Mouse (Mus musculus) limb, embryonic 15.5 days (tissue): ENCODE results near the gene Arhgdia. TPM values are rescaled to one million over a fixed set of nuclear protein-coding genes. Genes with fewer than 3 reads are reported as not detected.

Experiments used
- ATAC-seq: fragments of 200-750 bp; cut with Nextera tagmentation; 2 replicates; pipeline ENCODE4 v1.8.0; 2017; ENCODE audit warnings: low read depth, moderate TSS enrichment; ENCODE audit not compliant: insufficient number of reproducible peaks, low FRiP score, low TSS enrichment
- H3K27ac ChIP-seq: fragments of 300-500 bp; sonication (generic); 2 replicates; pipeline ENCODE4 v1.5.1; 2015; ENCODE audit warnings: moderate library complexity, mild to moderate bottlenecking, inconsistent platforms
- H3K27me3 ChIP-seq: fragments of 300-500 bp; sonication (generic); 2 replicates; pipeline ENCODE4 v1.6.1; 2015; ENCODE audit warnings: inconsistent platforms
- H3K36me3 ChIP-seq: fragments of 300-500 bp; sonication (generic); 2 replicates; pipeline ENCODE4 v1.6.1; 2015; ENCODE audit warnings: inconsistent platforms
- H3K4me1 ChIP-seq: fragments of 300-500 bp; sonication (generic); 2 replicates; pipeline ENCODE4 v1.6.1; 2015; ENCODE audit warnings: inconsistent platforms
- H3K4me2 ChIP-seq: fragments of 300-500 bp; sonication (generic); 2 replicates; pipeline ENCODE4 v1.6.1; 2015; ENCODE audit warnings: mild to moderate bottlenecking, inconsistent platforms
- H3K4me3 ChIP-seq: fragments of 300-500 bp; sonication (generic); 2 replicates; pipeline ENCODE4 v1.5.1; 2015; ENCODE audit warnings: mild to moderate bottlenecking, inconsistent platforms
- H3K9ac ChIP-seq: fragments of 300-500 bp; sonication (generic); 2 replicates; pipeline ENCODE4 v1.6.1; 2015; ENCODE audit warnings: inconsistent platforms
- H3K9me3 ChIP-seq: fragments of 300-500 bp; sonication (generic); 2 replicates; pipeline ENCODE4 v1.6.1; 2016; ENCODE audit warnings: inconsistent platforms
- WGBS: fragments of 180-500 bp; shearing (Covaris S2); methylation state at CpG from one replicate; pipeline ENCODE4 v1.1.7; 2015; 5-methylcytosine and 5-hydroxymethylcytosine counted together
- polyA plus RNA-seq: library from polyadenylated mRNA; unstranded; fragments of >200 nt; fragmentation: Nextera tagmentation; extraction: Ambion mirVana; gene quantifications from 2 replicates; pipeline ENCODE4 v1.2.1, GENCODE M21; 2015

Arhgdia gene
- polyA plus RNA-seq, 1 experiment from 2014 or later: 581 TPM

- Histone ChIP-seq H3K4me2 (no peak overlapping the region), H3K4me1 (peaks cover 43% of the 10 kb centered on the region), H3K9ac (no peak overlapping the region), H3K36me3 (peaks cover 47% of the 10 kb centered on the region), H3K27me3 (no peaks in the 10 kb centered on the region), H3K4me3 (no peak overlapping the region), H3K27ac (0 out of 2 replicates have a peak overlapping the region, but pooled peaks have one; percentile 47), H3K9me3 (no peaks in the 10 kb centered on the region)
- ATAC-seq: no peak
- 72% methylated on average over 2 of the region's 2 CpGs for WGBS
Measured at GRCm38 (mm10) chr11:120575046-120575445, 6.4 kb downstream of the Arhgdia start.

GRCm38 (mm10) chr11:120574278-120574600, 7.2 kb downstream of the Arhgdia start:
- no peak for ATAC-seq
- Histone ChIP-seq H3K4me3 (peak overlapping the region; percentile 80), H3K36me3 (peaks cover 44% of the 10 kb centered on the region), H3K9ac (no peak overlapping the region), H3K9me3 (no peaks in the 10 kb centered on the region), H3K27ac (peak overlapping the region; percentile 47), H3K27me3 (no peaks in the 10 kb centered on the region), H3K4me1 (peaks cover 35% of the 10 kb centered on the region), H3K4me2 (peak overlapping the region; percentile 72)
- 39% methylated on average over 5 of the region's 5 CpGs for WGBS

DNA sequence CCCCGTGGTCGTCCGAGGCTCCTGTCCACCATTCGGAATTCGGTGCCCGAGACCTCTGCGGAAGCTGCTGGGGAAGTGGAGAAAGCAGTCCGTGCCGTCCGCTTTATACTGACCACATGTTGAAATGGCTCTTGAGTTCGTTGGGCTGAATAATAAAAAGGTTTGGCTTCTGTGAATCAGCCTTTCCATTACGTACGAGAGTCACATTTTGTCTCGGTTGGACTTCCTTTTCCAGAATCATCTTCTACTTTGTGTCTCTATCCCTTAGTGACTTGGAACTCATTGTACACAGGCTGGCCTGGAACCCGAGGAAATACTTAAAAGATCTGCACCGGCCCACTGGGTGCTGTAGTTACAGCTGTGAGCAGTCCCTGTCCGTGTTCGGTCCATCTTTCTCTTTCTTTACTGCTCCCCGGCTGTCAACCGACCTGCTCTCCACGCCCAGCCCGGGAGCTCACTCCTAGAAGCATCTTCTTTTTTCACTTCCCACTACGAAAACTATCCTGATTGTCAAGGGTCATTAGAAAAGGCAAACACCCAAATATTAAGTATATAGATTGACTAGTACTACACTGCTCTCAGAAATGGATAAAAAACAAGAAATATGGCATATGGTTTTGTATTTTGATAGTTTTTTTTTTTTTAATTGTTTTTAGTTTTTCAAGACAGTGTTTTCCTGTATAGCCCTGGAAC, 7.7 kb downstream of the Arhgdia start:
- Histone ChIP-seq H3K27ac (peak overlapping the region; percentile 97), H3K4me2 (peak overlapping the region; percentile 72), H3K27me3 (no peaks in the 10 kb centered on the region), H3K9me3 (no peaks in the 10 kb centered on the region), H3K9ac (peak overlapping the region; percentile 92), H3K36me3 (peaks cover 40% of the 10 kb centered on the region), H3K4me3 (peak overlapping the region; percentile 80), H3K4me1 (peaks cover 31% of the 10 kb centered on the region)
- no peak for ATAC-seq
- under 1% methylated on average over 23 of the region's 23 CpGs for WGBS

DNA sequence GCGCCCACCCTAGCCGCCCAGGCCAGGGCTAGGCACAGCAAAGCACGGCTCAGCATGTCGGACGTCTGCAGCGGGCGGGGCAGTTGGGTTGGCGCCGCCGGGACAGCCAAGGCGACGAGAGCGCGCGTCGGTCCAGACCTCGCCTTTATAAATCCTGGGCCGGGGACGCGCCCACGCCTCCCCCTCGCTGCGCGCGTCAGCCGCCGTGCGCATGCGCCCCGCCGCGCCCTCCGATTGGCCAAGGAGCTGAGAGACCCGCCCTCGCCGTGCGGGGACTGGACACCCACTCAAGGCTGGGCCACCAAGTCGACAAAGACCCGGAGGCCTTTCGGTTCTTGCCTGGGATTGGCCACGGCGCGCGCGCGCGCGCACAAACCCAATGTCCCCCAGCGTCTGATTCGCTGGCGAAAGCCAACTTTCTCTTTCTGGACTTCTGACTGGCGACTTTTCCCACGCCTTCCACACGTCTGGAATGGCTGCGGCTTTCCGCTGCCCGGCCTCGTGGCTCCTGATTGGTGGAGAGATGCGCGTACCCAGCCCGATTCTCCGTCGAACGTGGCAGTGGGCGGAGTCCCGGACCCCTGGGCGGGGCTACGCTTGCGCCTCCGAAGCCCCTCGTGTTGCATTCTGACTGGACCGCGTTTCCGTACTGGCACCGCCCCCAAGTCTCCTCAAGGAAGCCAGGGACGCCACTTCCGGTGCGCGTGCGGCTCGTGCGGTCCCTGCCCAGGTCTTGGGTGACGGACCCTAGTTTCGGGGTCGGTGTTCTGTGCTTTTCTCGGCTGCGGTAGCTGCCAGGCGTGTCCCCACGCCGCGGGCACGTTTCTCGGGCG, 8.5 kb downstream of the Arhgdia start, which contains the start of gene P4hb:
Gene P4hb, minus strand, starts transcription at position 502 of the 833 bp plus-strand sequence.
- Histone ChIP-seq H3K9me3 (no peaks in the 10 kb centered on the region), H3K9ac (peak within 1 kb of the TSS; percentile 94), H3K27me3 (no peaks in the 10 kb centered on the region), H3K27ac (peak within 1 kb of the TSS; percentile 97), H3K36me3 (peaks cover 40% of the 10 kb centered on the region), H3K4me3 (peak within 1 kb of the TSS; percentile 80), H3K4me1 (peaks cover 28% of the 10 kb centered on the region), H3K4me2 (peak within 1 kb of the TSS; percentile 76)
- peak; percentile 96 for ATAC-seq
- under 1% methylated on average over 94 of the region's 94 CpGs for WGBS

DNA sequence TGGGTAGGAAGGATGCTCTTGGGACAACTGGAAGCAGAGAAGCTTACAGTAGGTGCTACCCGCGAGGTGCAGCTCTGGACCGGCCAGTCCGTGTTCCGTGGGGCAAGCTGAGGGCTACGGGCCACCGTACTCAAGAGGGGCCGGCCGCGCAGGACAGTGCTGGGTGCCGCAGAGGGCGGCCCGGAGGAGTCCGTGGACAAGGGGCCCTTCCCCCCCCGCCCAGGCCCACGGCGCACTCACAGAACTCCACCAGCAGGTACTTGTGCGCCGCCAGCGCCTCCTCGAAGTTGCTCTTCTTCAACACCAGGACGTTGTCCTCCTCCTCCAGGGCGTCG, 9.0 kb downstream of the Arhgdia start:
- H3K9me3 ChIP-seq: no peaks in the 10 kb centered on the region
- 0% methylated on average over 23 of the region's 24 CpGs for WGBS
- peak overlapping the region; percentile 76 for H3K4me2 ChIP-seq
- peak overlapping the region; percentile 97 for H3K27ac ChIP-seq
- peak overlapping the region; percentile 80 for H3K4me3 ChIP-seq
- peak overlapping the region; percentile 94 for H3K9ac ChIP-seq
- no peaks in the 10 kb centered on the region for H3K27me3 ChIP-seq
- peaks cover 40% of the 10 kb centered on the region for H3K36me3 ChIP-seq
- ATAC-seq: peak; percentile 8; the same call in 1 of the 2 replicates
- H3K4me1 ChIP-seq: peaks cover 28% of the 10 kb centered on the region

- peak overlapping the region; percentile 97 for H3K27ac ChIP-seq
- peak overlapping the region; percentile 76 for H3K4me2 ChIP-seq
- no peaks in the 10 kb centered on the region for H3K9me3 ChIP-seq
- H3K27me3 ChIP-seq: no peaks in the 10 kb centered on the region
- H3K9ac ChIP-seq: peak overlapping the region; percentile 94
- WGBS: 8% methylated on average over 11 of the region's 11 CpGs
- ATAC-seq: no peak
- H3K36me3 ChIP-seq: peaks cover 40% of the 10 kb centered on the region
- peak overlapping the region; percentile 80 for H3K4me3 ChIP-seq
- peaks cover 28% of the 10 kb centered on the region for H3K4me1 ChIP-seq
Measured at GRCm38 (mm10) chr11:120571754-120572416, 9.5 kb downstream of the Arhgdia start.

GRCm38 (mm10) chr11:120571122-120571521, 10.3 kb downstream of the Arhgdia start:
- peaks cover 46% of the 10 kb centered on the region for H3K36me3 ChIP-seq
- no peak overlapping the region for H3K27ac ChIP-seq
- peak overlapping the region; percentile 76 for H3K4me2 ChIP-seq
- WGBS: 71% methylated on average over 3 of the region's 3 CpGs
- peaks cover 28% of the 10 kb centered on the region for H3K4me1 ChIP-seq
- no peaks in the 10 kb centered on the region for H3K27me3 ChIP-seq
- no peaks in the 10 kb centered on the region for H3K9me3 ChIP-seq
- ATAC-seq: no peak
- peak overlapping the region; percentile 94 for H3K9ac ChIP-seq
- H3K4me3 ChIP-seq: peak overlapping the region; percentile 80

DNA sequence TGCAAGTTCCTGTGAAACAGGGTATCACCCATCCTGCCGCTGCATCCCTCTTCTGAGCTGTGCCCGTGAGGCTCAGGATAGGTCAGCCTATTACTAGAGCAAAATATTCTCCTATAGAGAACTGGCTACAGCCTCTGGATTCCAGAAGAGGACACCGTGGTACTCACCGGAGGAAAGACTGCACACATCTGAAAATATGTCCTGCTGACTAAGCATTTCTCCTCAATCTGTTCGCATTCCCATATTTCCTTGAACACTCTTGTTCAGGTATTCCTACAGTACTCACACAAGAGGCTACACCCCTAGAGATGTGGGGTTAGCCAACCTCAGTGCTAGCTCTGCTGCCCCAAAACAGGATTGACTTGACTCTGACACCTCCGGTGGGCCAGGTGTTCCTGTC, 13.1 kb downstream of the Arhgdia start:
- 88% methylated on average over 6 of the region's 6 CpGs for WGBS
- H3K4me1 ChIP-seq: peaks cover 20% of the 10 kb centered on the region

GRCm38 (mm10) chr11:120565114-120565513, 16.3 kb downstream of the Arhgdia start:
- Histone ChIP-seq H3K36me3 (peaks cover 92% of the 10 kb centered on the region), H3K4me2 (no peak overlapping the region), H3K27ac (no peak overlapping the region), H3K4me3 (no peak overlapping the region), H3K27me3 (no peaks in the 10 kb centered on the region), H3K9me3 (no peaks in the 10 kb centered on the region), H3K9ac (no peak overlapping the region), H3K4me1 (peaks cover 5% of the 10 kb centered on the region)
- no peak for ATAC-seq
- 84% methylated on average over 9 of the region's 9 CpGs for WGBS

More for the DNA sequence above, 13.1 kb downstream of the Arhgdia start:
- no peaks in the 10 kb centered on the region for H3K27me3 ChIP-seq
- H3K4me2 ChIP-seq: no peak overlapping the region
- H3K4me3 ChIP-seq: no peak overlapping the region
- peaks cover 73% of the 10 kb centered on the region for H3K36me3 ChIP-seq
- no peak overlapping the region for H3K9ac ChIP-seq
- ATAC-seq: no peak
- no peaks in the 10 kb centered on the region for H3K9me3 ChIP-seq
- H3K27ac ChIP-seq: no peak overlapping the region

DNA sequence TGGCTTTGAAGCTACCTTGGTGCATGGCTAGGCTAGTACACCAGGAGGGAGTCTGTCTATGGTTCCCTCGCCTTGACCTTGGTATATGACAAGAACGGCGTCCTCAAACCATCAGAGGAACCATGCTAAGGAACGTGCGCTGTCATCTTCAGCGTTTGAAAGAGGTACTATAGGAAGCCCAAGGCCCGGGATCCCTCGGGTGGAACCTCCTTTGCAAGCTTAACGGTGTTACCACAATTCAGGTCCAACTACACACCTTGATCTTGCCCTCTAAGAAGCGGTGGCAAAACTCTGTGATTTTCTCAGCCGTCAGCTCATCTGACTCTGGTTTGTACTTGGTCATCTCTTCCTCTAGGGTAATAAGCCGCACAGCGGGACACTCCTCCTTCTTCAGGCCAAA, 18.5 kb downstream of the Arhgdia start:
- WGBS: 95% methylated on average over 13 of the region's 13 CpGs
- no peak overlapping the region for H3K9ac ChIP-seq
- no peaks in the 10 kb centered on the region for H3K9me3 ChIP-seq
- H3K4me3 ChIP-seq: no peak overlapping the region
- no peak overlapping the region for H3K27ac ChIP-seq
- H3K36me3 ChIP-seq: peaks cover 91% of the 10 kb centered on the region
- H3K4me2 ChIP-seq: no peak overlapping the region
- no peaks in the 10 kb centered on the region for H3K27me3 ChIP-seq
- no peaks in the 10 kb centered on the region for H3K4me1 ChIP-seq
- ATAC-seq: no peak

DNA sequence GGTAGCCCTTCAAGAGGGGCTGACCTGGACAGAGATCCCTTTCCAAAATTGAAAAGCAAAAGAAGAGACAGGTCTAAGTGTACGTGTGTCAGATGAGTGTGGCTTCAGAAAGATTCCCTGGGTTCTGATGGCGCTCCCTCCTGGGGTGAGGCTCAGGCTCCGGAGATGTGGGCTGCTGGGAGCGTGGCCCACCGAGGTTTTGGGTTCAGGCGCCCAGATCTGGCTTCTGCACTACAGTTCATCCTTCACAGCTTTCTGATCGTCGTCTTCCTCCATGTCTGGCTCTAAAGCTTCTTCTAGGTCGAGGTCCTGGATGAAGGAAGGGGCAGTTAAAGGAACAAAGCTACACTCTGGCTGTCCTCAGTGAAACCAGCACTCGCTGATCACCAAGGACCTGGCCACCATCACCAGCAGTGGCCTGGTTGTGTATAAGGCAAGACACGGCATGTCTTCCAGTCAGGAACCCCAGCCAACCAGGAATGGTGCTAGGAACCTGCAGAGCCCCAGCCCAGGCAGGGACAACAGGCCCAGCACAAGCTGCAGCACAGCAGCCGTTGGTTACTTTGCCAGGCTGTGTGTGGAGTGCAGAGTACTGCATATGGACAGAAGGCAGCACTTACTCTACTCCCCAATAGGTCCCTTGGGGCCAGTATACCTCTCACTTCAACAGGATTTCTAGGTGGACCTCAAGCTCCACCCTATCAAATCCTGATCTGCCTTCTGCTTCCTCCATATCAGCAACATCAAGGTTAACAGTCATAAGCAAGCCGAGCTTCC, 20.3 kb downstream of the Arhgdia start:
- no peak for ATAC-seq

More for the DNA sequence above, 20.3 kb downstream of the Arhgdia start:
- no peak overlapping the region for H3K4me2 ChIP-seq
- peaks cover 75% of the 10 kb centered on the region for H3K36me3 ChIP-seq
- 91% methylated on average over 13 of the region's 13 CpGs for WGBS
- no peaks in the 10 kb centered on the region for H3K9me3 ChIP-seq
- no peak overlapping the region for H3K9ac ChIP-seq
- no peak overlapping the region for H3K27ac ChIP-seq
- no peaks in the 10 kb centered on the region for H3K27me3 ChIP-seq
- H3K4me3 ChIP-seq: no peak overlapping the region
- H3K4me1 ChIP-seq: no peaks in the 10 kb centered on the region
